Mouse (Mus musculus) left cerebral cortex, adult 2 months (tissue): ENCODE data around the gene Ahdc1. TPM values are rescaled to one million over a fixed set of nuclear protein-coding genes. Genes with fewer than 3 reads are reported as not detected.

Experiments
- DNase-seq, 2 experiments: peaks; one replicate each; pipeline ENCODE4 v3.0.0; 2021 to 2022; ENCODE audit warnings: low spot score in 2 of 2, mixed read lengths in 1 of 2; ENCODE audit errors: extremely low spot score in 1 of 2
- H3K27ac ChIP-seq: fragments of 200-600 bp; 2 replicates; pipeline ENCODE4 v1.8.1; 2022
- H3K4me3 ChIP-seq: fragments of 200-600 bp; 2 replicates; pipeline ENCODE4 v1.8.1; 2022
- CTCF ChIP-seq: fragments of 200-600 bp; IDR thresholded peaks from 2 replicates; pipeline ENCODE4 v1.8.1; 2022; ENCODE audit warnings: antibody characterized with exemption, mild to moderate bottlenecking, moderate library complexity
- intact Hi-C: fragments of 180-260 bp; cut with DNase I; formaldehyde crosslinking; loops from one replicate; pipeline ENCODE4 v1.15.1; 2025
- total RNA-seq, 2 experiments: library from RNA; stranded (reverse); gene quantifications; 2 replicates each; pipeline ENCODE4 v1.2.3; 2021

Ahdc1 gene
- total RNA-seq, 2 experiments from 2014 or later, result 108 to 132 TPM

DNA sequence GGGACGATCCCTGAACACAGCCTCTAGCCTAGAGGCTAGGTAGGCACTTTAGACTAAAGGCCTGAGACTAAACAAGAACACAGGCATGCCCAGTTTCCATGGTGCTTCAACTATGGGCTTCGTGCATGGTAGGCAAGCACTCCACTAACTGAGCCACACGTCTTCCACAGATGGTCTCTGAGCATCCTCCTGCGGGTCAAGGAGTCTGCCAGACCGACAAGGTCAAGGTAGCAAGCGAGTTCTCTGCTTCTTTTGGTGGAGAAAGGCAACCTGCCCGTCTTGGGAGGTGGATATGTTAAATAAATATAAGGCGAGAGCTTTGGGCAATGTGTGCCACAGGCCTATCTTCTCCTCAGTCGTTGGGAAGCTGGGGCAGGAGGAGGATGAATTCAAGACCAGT, 90.7 kb downstream of the Ahdc1 start:
- no peak for TF ChIP-seq CTCF
- no peak overlapping the region for H3K4me3 ChIP-seq
- DNase-seq, result no peak
- no peak overlapping the region for H3K27ac ChIP-seq
- intact Hi-C loops, result no loop called here

GRCm38 (mm10) chr4:133103525-133104193, 92.6 kb downstream of the Ahdc1 start:
- no peak for TF ChIP-seq CTCF
- H3K27ac ChIP-seq, result no peak overlapping the region
- intact Hi-C loops, result no loop called here
- no peak overlapping the region for H3K4me3 ChIP-seq
- DNase-seq, result no peak

DNA sequence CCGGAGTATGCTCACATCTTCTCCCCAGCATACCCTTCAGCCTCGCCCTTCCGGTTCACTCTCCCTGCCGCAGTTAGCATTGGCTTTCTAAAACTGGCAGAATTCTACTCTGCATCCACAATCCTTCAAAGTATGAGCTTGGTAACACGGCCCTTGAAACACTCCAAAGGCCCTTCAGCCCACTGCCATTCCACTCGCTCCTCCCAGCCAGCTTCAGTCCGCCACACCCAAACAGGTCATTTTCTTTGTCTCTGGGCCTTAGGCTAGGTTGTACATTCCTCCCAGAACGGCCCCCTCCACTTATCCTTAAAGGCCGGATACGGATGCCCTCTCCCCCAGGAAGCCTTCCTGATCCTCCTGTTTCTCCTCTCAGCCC, 93.1 kb downstream of the Ahdc1 start:
- no peak for TF ChIP-seq CTCF
- intact Hi-C loops, result no loop called here
- Histone ChIP-seq H3K4me3 (no peak overlapping the region), H3K27ac (no peak overlapping the region)
- DNase-seq, result no peak

DNA sequence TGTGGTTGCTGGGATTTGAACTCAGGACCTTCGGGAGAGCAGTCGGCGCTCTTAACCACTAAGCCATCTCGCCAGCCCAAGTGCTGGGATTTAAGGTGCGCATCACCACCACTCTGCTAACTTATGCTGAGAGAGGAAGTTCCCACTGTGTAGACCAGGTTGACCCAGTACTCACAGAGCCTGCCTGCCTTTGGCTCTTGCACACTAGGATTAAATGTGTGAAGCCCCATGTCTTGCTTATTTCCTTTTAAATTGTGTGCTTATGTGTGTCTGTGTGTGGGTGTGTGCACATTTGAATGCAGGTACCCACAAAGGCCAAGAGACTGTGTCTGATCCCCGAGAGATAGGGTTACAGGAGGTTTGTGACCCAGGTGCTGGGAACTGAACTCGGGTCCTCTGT, 95.6 kb downstream of the Ahdc1 start:
- intact Hi-C loops, result no loop called here
- no peak for DNase-seq
- Histone ChIP-seq H3K4me3 (no peak overlapping the region), H3K27ac (no peak overlapping the region)
- no peak for TF ChIP-seq CTCF

- TF ChIP-seq CTCF, result no peak
- no peak for DNase-seq
- peak overlapping the region; percentile 55; the same call in 1 of the 2 replicates for H3K27ac ChIP-seq
- no peak overlapping the region for H3K4me3 ChIP-seq
- intact Hi-C loops, result no loop called here
Observed at GRCm38 (mm10) chr4:133107788-133108281, 96.8 kb downstream of the Ahdc1 start.

DNA sequence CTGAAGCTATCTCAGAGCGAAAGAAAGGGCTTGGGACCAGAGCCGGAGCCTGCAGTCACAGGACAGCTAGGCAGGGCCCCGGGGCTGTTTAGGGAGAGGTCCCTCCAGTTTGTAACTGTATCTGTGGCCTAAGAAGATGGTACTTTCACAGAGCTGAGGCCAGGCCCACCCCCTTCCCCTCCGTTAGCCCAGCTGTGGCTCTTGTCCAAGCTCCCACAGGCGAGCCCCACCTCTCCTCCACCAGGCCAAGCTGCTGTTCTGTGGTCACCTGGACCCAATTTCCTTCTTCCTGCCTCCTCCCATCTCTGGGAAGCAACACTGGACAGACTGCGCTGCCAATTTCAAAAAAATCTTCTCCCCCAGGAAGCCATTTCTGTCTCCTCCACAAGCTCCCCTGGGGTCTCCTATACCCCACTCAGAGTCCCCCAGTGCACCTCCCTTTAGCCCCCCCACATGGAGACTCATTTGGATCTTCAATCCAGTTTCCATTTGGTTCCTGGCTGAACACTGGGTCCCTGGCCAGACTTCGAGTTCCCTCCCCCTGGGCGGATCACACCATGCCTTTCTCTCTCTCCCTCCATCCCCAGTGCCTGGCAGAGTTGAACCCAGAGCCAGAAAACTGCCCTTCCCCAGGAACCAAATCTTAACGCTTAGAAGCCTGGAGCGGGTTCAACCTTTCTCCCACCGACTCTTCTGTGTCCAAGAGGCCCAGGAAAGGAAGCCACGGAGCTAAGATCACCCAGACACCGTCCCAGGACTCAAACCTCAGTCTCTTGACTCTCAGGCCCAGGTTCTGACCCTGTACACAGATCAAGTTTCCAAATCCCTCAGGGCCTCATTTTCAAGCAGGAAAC, 97.6 kb downstream of the Ahdc1 start:
- Histone ChIP-seq H3K27ac (no peak overlapping the region; the same call in 1 of the 2 replicates), H3K4me3 (no peak overlapping the region)
- TF ChIP-seq CTCF, result no peak
- intact Hi-C loops, result no loop called here
- no peak for DNase-seq

- DNase-seq, result no peak
- intact Hi-C loops, result no loop called here
- TF ChIP-seq CTCF, result no peak
- H3K4me3 ChIP-seq, result no peak overlapping the region
- H3K27ac ChIP-seq, result no peak overlapping the region
Observed at GRCm38 (mm10) chr4:133109335-133109801, 98.3 kb downstream of the Ahdc1 start.

- intact Hi-C loops, result no loop called here
- DNase-seq, result no peak
Observed at GRCm38 (mm10) chr4:133112175-133112838, 101.2 kb downstream of the Ahdc1 start.

GRCm38 (mm10) chr4:133113351-133113882, 102.4 kb downstream of the Ahdc1 start:
- intact Hi-C loops, result no loop called here
- no peak for DNase-seq
- no peak overlapping the region for H3K27ac ChIP-seq
- TF ChIP-seq CTCF, result no peak
- H3K4me3 ChIP-seq, result no peak overlapping the region

More at GRCm38 (mm10) chr4:133112175-133112838, 101.2 kb downstream of the Ahdc1 start:
- no peak for TF ChIP-seq CTCF
- Histone ChIP-seq H3K27ac (no peak overlapping the region), H3K4me3 (no peak overlapping the region)

GRCm38 (mm10) chr4:133114762-133115161, 103.7 kb downstream of the Ahdc1 start:
- Histone ChIP-seq H3K27ac (no peak overlapping the region), H3K4me3 (no peak overlapping the region)
- intact Hi-C loops, result no loop called here
- no peak for TF ChIP-seq CTCF
- DNase-seq, result no peak

GRCm38 (mm10) chr4:133115721-133116429, 104.8 kb downstream of the Ahdc1 start:
- Histone ChIP-seq H3K4me3 (no peak overlapping the region), H3K27ac (no peak overlapping the region)
- DNase-seq, result no peak
- TF ChIP-seq CTCF, result no peak
- intact Hi-C loops, result no loop called here
